Mouse (Mus musculus) brain, embryonic 14.5 days (tissue): ENCODE measurements around the gene Emp2.

Experiments used
- CTCF ChIP-seq: fragments of 200-500 bp; IDR thresholded peaks from 2 replicates; pipeline ENCODE4 v1.5.1; 2012; ENCODE audit warnings: inconsistent platforms, mild to moderate bottlenecking, moderate library complexity, borderline replicate concordance; ENCODE audit not compliant: insufficient read depth, insufficient read length; ENCODE audit errors: extremely low read depth
- POLR2A ChIP-seq: fragments of 200-500 bp; IDR thresholded peaks from 2 replicates; pipeline ENCODE4 v1.6.1; 2012; ENCODE audit warnings: mild to moderate bottlenecking, inconsistent platforms, borderline replicate concordance; ENCODE audit not compliant: poor library complexity, insufficient read depth, insufficient read length, severe bottlenecking; ENCODE audit errors: extremely low read depth

GRCm38 (mm10) chr16:10253993-10254392 lies 59.8 kb downstream of the Emp2 start:
- TF ChIP-seq POLR2A = no peak
- no peak for TF ChIP-seq CTCF
